Mouse (Mus musculus) spleen, adult 18-20 months (tissue): Measurements from ENCODE around the gene Gpr176.

Experiments
- DNase-seq, 2 experiments: peaks; one replicate each; pipeline ENCODE4 v3.0.0; 2022; ENCODE audit warnings: mixed read lengths in 2 of 2

Gpr176 gene

DNA sequence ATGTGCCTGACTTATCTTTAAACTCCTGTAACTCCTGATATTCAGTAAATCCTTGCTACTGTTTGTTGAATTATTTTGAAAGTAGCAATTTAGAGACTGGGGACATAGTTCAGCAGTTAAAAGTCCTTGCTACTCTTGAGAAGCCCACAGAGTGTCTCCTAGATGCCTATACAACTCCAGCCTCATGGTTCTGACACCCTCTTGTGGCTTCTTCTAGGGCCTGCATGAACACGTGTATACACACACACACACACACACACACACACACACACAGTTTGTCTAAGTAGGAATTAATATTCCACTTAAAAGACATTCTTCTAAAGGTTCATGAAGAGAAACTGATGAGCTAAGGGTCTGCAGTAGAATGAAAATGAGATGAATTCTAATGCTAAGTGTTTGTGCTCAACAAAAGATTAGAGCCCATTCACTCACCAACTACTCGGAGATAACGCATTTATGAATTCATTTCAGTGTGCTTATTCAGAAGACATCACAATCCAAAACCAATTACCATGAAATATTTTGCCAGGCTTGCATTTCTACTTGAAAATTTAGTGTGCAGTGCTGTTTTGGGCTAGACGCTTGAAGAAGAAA is 144.6 kb downstream of the Gpr176 start:
- no peak for DNase-seq
